Mouse (Mus musculus) E14TG2a.4 (cell line): ENCODE measurements around the gene Snap91.

Source experiments
- CTCF ChIP-seq: conservative IDR thresholded peaks from 2 replicates; pipeline ENCODE4 v1.5.1; 2014; ENCODE audit warnings: low read length
- NANOG ChIP-seq: IDR thresholded peaks from 2 replicates; pipeline ENCODE4 v1.6.1; 2014; ENCODE audit warnings: borderline replicate concordance, low read length, mixed read lengths
- POU5F1 ChIP-seq: IDR thresholded peaks from 2 replicates; pipeline ENCODE4 v1.6.1; 2014; ENCODE audit warnings: low read length, borderline replicate concordance

DNA sequence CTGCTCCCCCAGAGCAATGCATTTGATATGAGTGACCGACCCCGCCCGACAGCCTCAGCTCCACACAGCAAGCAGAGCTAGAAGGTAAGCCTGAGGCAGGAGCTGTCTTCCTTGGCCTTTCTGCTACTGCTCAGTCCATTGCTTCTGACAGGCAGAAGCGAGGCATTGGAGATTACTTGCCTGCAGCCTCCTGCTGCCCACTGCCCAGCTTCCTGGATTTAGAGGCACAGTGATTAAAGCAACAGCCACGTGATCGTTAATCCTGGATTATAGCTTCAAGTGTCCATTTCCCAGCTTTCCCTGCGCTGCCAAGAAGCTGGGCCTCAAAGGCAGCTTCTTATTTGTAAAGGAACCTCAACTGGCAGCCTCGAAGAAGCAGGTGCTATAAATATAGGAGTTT is 51.4 kb downstream of the Snap91 start:
- no peak for TF ChIP-seq CTCF
- no peak for TF ChIP-seq NANOG
- TF ChIP-seq POU5F1 = no peak
